In genomic region chr12:44848483-44849221, GRCm38 (mm10) we compare ENCODE assay signal across 8 mouse cellular contexts.
DNase-seq lines count a peak whose midpoint lies in the region; ATAC-seq lines count a peak whose summit lies in the region.

No protein-coding gene starts in this region.

- 52% methylated on average over 3 of the region's 3 CpGs for WGBS in forebrain, embryonic 12.5 days
- 56% methylated on average over 3 of the region's 3 CpGs for WGBS in hindbrain, embryonic 16.5 days
- WGBS in midbrain, embryonic 13.5 days: 56% methylated on average over 3 of the region's 3 CpGs

- DNase-seq in cerebellum, postnatal 36 days: peak; percentile 7 to 16
- no peak for DNase-seq in cerebellum, adult 11 months
- peak; percentile 39 for DNase-seq in R1 (ENCODE audit: low read depth, low spot score)
- peak; percentile 53 to 56 for DNase-seq in left cerebral cortex, postnatal 14 days (ENCODE audit: low spot score in 2 of 2)
- peak; percentile 8 to 34 for DNase-seq in urinary bladder, postnatal 36 days (ENCODE audit: low spot score in 2 of 2)

- H3K4me3 ChIP-seq in forebrain, embryonic 12.5 days (replicated peaks): no peak overlapping the region
- no peak overlapping the region for H3K4me3 ChIP-seq in hindbrain, embryonic 16.5 days (ENCODE audit: low read length)
- no peak overlapping the region for H3K4me3 ChIP-seq in midbrain, embryonic 13.5 days (replicated peaks)

- no peak overlapping the region for H3K9ac ChIP-seq in forebrain, embryonic 12.5 days
- H3K9ac ChIP-seq in hindbrain, embryonic 16.5 days (ENCODE audit: low read depth, low read length): no peak overlapping the region
- H3K9ac ChIP-seq in midbrain, embryonic 13.5 days (replicated peaks): no peak overlapping the region

- H3K27me3 ChIP-seq in forebrain, embryonic 12.5 days: no peaks in the 10 kb centered on the region
- no peaks in the 10 kb centered on the region for H3K27me3 ChIP-seq in hindbrain, embryonic 16.5 days (replicated peaks; ENCODE audit: control insufficient read depth, insufficient read depth, low read length)
- no peaks in the 10 kb centered on the region for H3K27me3 ChIP-seq in midbrain, embryonic 13.5 days

- no peak overlapping the region for H3K4me2 ChIP-seq in forebrain, embryonic 12.5 days
- H3K4me2 ChIP-seq in hindbrain, embryonic 16.5 days (ENCODE audit: low read length): no peak overlapping the region
- no peak overlapping the region for H3K4me2 ChIP-seq in midbrain, embryonic 13.5 days (replicated peaks)

- peak; percentile 78 for ATAC-seq in forebrain, embryonic 12.5 days (ENCODE audit: low FRiP score)
- ATAC-seq in hindbrain, embryonic 16.5 days: peak; percentile 63
- ATAC-seq in midbrain, embryonic 13.5 days: peak; percentile 79

- no peaks in the 10 kb centered on the region for H3K9me3 ChIP-seq in forebrain, embryonic 12.5 days
- no peaks in the 10 kb centered on the region for H3K9me3 ChIP-seq in hindbrain, embryonic 16.5 days (ENCODE audit: control insufficient read depth, low read length)
- H3K9me3 ChIP-seq in midbrain, embryonic 13.5 days: no peaks in the 10 kb centered on the region

- H3K27ac ChIP-seq in forebrain, embryonic 12.5 days: no peak overlapping the region
- no peak overlapping the region for H3K27ac ChIP-seq in hindbrain, embryonic 16.5 days (ENCODE audit: low read depth, low read length)
- no peak overlapping the region for H3K27ac ChIP-seq in midbrain, embryonic 13.5 days

- H3K4me1 ChIP-seq in forebrain, embryonic 12.5 days: no peaks in the 10 kb centered on the region
- H3K4me1 ChIP-seq in hindbrain, embryonic 16.5 days (ENCODE audit: control insufficient read depth, insufficient read depth, low read depth, low read length): no peaks in the 10 kb centered on the region
- no peaks in the 10 kb centered on the region for H3K4me1 ChIP-seq in midbrain, embryonic 13.5 days (replicated peaks)

- intact Hi-C loops in left cerebral cortex, postnatal 14 days (cut with DNase I): loop anchor here (2.0 to 5.0 kb wide), 2 partner anchors 224 to 324 kb away; partner anchors contain the start of gene Stxbp6

- no peaks in the 10 kb centered on the region for H3K36me3 ChIP-seq in forebrain, embryonic 12.5 days (replicated peaks)
- H3K36me3 ChIP-seq in hindbrain, embryonic 16.5 days (ENCODE audit: control insufficient read depth, insufficient read depth, low read length): no peaks in the 10 kb centered on the region
- no peaks in the 10 kb centered on the region for H3K36me3 ChIP-seq in midbrain, embryonic 13.5 days
